Mouse (Mus musculus) spleen, adult 2 months (tissue): ENCODE data around the gene Il20.
A peak's percentile ranks its signal among the peaks of the same experiment; 100 is the strongest.

Experiments used
- CTCF ChIP-seq: fragments of 200-500 bp; IDR thresholded peaks from 2 replicates; pipeline ENCODE4 v1.5.1; 2011; ENCODE audit warnings: mild to moderate bottlenecking, inconsistent platforms; ENCODE audit not compliant: insufficient read depth, insufficient read length, insufficient replicate concordance; ENCODE audit errors: extremely low read depth
- POLR2A ChIP-seq: fragments of 200-500 bp; IDR thresholded peaks from 2 replicates; pipeline ENCODE4 v1.6.1; 2011; ENCODE audit warnings: low read depth, low read length, inconsistent platforms

GRCm38 (mm10) chr1:130926484-130926883 lies 15.2 kb upstream of the Il20 start:
- TF ChIP-seq POLR2A (no peak), CTCF (peak; percentile 28; the same call in 1 of the 2 replicates)
